Mouse (Mus musculus) stomach, postnatal 0 days (tissue): Measurements from ENCODE around the gene Ttll3.

Source experiments
- CTCF ChIP-seq: IDR thresholded peaks from 2 replicates; pipeline ENCODE4 v1.5.1; 2016; ENCODE audit warnings: antibody characterized with exemption, low read depth, mild to moderate bottlenecking, moderate library complexity
- EP300 ChIP-seq: optimal IDR thresholded peaks from 2 replicates; pipeline ENCODE3; 2016; ENCODE audit warnings: antibody characterized with exemption

GRCm38 (mm10) chr6:113346897-113347296, 42.2 kb upstream of the Ttll3 start:
- TF ChIP-seq EP300 (no peak), CTCF (no peak)
